Mouse (Mus musculus): ENCODE data around the gene Atp8b2.

The Atp8b2 gene

DNA sequence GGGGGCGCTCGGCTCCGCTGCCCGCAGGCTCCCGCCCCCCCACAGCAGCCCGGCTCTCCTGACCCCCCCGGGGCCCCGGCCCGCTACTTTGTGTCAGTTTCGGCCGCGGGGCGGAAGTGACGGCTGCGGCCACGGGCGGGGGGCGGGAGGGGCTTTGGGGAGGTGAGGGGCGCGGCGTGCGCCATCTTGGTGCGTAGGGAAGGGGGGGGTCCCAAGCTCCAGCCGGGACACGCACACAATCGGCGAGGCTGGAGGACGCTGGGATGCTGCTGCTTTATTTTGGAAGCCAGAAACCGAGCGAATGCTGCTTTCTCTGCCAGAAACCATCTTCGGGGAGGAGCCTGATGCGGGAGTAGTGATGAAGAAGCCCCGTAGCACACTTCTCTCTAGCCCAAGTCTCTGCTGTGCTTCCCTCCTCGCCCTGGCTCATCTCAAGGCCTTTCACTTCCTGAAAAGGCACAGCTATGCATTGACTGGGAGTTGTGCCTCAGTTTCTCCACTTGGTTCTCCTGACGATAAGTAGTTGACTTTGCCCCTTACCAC, at the start of gene Atp8b2:
TSS of gene Atp8b2 (minus strand) at position 288 of the 543 bp plus-strand sequence.
- peak; percentile 83 for DNase-seq (ENCODE audit: low read depth, low spot score)

DNA sequence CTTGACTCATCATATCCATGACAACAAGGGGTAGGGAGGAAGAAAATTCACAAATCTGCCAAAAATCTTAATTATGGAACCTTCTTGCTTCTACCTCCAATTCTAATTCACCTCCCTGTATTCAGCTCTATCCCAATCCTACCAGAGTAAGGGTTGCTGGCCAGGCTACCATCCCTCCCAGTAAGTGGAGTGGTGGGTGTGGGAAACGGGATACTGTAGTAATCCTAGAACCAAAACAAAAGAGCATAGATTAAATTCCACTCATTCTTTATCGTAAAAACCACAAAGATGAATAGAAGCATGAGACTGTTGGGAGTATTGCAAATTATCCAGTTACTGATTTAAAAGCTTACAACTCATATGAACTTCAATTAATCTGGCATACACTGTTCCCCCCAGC, 47.0 kb upstream of the Atp8b2 start:
- DNase-seq (ENCODE audit: low read depth, low spot score), result no peak

DNA sequence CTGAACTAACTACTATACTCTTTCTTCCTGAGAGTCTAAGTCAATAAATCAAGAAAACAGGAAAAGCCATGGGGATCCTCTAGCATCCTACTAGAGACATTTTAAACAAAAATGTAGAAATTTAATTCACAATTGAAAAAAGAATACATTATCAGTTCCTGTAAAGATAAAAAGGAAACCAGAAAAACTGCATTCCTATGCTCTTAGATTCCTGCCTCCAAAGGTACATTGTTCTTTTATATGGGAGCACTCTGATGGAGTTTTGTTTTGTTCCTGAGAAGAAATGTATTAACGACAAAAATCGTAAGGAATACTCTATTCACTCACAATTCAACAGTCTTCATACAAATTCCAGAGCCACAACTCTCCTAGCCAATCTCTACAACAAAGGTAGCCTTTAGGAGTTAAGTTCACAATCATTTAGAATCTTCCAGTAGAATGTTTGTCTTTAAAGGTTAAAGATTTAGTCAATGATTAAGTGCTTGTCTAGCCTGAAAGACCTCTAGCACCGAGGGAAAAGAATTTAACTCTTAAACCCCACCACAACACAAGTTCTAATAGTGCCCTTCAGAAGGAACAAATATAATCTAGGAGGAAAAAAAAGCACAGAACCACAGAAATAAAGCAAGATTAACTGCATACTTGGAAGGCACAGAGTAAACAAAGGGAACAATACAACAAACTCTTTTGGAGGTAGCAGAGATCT, 40.9 kb upstream of the Atp8b2 start:
- no peak for DNase-seq (ENCODE audit: low read depth, low spot score)

DNA sequence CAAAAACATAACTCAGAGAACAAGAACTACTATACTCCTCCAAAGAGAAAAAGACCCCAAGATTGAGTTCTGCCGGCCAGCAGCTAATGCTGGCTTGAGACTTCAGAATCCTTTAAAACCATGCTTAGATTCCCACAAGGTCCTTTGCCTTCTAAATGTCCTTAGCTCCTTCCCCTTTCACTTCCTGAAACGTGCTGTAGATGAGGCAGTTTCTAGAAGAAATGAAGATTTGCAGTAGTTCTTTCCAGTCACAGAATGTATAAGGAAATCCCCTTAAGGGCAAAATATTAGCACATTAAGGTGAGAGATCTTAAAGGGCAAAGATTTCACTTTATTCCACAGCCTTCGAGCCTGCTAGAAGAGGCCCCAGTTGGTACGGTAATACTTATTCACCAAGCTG, 36.5 kb upstream of the Atp8b2 start:
- no peak for DNase-seq (ENCODE audit: low read depth, low spot score)

DNA sequence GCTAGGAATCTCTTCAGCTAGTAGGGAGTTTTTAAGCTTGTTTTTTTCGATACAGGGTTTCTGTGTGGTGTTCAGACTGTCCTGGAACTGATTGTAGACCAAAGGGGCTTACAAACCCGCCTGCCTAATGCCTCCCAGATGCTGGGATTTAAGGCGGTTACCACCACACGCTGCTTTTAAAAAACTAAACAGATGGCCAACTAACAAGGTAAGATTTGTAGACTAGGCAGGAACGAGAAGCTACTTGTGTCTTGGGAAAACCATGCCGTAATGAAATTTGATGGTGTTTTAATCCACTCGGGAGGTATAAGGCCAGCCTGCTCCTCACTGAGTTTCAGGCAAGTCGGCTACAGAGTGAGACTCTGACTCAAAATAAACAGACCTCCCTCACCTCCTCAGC, 35.8 kb upstream of the Atp8b2 start:
- peak; percentile 61 for DNase-seq (ENCODE audit: low read depth, low spot score)

DNA sequence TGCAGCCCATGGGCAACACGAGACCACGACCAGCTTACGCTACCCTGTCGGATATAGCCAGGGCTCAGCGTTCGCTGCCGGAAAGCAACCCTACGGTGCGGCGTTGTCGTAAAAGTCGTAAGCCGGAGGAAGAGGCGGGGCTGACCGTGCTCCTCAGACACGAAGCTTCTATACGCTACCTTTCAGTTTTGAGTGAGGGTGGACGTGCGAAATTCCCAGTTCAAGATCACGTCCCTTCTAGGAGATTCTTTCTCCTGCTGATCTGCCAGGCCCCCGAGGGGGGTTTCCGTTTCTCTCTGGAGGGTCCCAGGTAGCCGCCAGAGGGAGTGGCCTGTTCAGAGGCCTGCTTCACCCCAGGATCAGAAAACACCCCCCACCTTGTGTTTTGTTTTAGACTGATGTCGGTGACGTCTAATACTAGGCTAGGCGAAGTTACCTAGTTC, 35.3 kb upstream of the Atp8b2 start, which contains the start of gene Hax1:
TSS of gene Hax1 (minus strand) at position 169 of the 443 bp plus-strand sequence.
- peak; percentile 97 for DNase-seq (ENCODE audit: low read depth, low spot score)

DNA sequence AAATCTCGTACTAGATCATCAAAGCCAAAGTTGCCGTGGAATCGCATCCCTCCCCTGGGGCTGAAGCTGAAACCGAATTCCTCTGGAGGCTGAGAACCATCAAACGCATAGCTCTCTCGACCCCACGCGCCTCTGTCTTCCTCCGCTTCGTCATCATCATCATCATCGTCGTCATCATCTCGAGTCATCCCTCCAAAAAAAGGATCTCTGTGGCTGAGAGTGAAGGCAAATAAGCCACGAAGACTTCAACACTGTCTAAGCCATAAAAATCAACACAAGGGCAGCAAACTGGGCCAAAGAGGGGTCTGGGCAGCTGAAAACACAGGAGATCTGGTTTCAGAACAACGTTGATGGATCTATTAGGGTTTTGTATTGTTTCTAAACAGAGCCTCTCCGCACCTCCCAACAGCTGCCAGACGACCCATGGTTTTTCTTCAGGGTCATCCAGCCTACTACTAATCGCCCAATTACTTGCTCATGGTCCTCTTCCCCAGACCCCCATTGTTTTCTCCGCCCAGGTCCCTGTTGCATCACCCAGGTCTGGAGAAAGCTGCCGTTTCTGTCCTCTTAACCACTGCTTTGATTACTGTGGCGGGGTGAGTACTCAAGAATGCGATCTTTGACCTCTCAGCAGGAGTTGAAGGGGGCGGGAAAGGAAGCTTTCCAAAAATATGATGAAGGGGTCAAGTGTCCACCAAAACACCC, 34.6 kb upstream of the Atp8b2 start:
- peak; percentile 63 for DNase-seq (ENCODE audit: low read depth, low spot score)

DNA sequence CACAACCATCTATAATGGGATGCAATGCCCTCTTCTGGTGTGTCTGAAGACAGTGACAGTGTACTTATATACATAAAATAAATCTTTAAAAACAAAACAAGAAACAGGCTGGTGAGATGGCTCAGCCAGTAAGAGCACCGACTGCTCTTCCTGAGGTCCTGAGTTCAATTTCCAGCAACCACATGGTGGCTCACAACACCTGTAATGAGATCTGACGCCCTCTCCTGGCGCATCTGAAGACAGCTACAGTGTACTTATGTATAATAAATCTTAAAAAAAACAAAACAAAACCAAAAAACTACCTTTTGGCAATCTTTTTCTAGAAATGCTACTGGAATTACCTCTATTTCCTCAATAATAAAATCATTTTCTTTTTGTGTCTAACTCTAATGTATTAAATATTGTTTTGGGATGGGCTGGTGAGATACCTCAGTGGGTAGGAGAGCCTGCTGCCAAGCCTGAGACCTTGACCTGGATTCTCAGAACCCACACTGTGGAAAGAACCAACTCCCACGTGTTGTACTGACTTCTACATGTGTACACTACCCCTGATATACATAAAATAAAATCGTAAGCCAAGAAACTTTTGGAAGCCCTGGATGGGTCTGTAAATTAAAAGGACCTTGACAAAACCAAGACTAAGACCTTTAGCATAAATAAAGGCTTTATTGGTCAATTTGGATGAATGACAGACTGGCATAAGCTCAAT, 31.7 kb upstream of the Atp8b2 start:
- DNase-seq (ENCODE audit: low read depth, low spot score), result no peak

DNA sequence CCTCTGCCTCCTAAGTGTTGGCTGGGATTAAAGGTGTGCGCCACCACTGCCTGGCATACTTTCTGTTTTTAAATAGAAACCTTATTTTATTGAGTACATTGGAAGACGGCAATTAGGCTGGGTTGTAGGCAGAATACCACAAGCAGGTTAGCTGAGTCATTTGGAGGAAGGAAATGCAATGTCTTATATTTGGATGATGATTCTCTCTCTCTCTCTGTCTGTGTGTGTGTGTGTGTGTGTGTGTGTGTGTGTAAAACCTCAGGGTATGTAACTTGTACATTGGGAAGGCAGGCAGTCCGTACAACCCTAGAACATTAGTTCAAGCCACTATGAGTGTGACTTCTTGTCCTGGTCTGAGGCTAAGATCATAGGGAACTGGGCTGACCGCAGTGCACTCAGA, 24.5 kb upstream of the Atp8b2 start:
- DNase-seq (ENCODE audit: low read depth, low spot score), result no peak

DNA sequence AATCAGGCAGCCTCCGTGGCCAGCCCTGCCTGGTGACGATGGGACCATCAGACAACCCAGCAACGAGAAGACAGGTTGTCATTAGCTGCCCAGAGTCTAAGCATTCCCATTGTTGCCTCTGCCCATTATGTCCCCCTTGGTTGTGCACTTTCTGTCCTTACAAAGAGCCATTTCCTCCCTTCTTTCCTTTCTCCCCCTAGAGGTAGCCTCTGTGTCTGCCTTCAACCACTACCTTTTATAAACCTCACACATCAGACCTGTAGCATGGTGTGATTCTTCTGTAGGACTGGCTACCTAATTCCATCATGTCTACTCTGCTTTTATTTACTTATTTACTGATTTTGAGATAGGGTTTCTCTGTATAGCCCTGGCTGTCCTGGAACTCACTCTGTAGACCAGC, 23.9 kb upstream of the Atp8b2 start:
- DNase-seq (ENCODE audit: low read depth, low spot score), result no peak

DNA sequence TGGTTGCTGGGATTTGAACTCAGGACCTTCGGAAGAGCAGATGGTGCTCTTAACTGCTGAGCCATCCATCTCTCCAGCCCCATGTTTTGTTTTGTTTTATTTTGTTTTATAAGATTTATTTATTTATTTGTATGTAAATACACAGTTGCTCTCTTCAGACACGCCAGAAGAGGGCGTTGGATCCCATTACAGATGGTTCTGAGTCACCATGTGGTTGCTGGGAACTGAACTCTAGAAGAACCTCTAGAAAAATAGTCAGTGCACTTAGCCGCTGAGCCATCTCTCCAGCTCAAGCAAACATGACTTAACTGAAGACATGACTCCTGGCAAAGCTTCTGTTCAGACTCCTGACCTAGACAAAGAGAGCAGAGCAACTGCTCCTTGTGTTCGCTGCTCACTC, 19.1 kb upstream of the Atp8b2 start:
- DNase-seq (ENCODE audit: low read depth, low spot score), result no peak

DNA sequence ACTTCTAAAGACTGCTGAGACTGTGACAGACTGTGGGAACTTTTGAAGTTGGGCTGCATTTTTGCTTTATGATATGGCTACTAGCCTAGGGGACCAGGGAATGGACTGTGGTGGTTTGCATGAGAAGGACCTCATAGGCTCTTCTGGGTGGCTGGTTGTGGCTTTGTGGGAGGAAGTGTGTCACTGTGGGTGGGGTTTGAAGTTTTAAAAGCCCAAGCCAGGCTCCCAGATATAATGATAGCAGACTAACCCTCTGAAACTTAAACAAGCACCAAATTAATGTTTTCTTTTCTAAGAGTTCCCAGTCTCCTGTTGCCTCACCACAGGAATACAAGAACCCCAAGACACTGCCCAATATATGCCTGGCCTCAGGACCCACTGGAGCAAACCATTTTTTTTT, 13.6 kb upstream of the Atp8b2 start:
- no peak for DNase-seq (ENCODE audit: low read depth, low spot score)

DNA sequence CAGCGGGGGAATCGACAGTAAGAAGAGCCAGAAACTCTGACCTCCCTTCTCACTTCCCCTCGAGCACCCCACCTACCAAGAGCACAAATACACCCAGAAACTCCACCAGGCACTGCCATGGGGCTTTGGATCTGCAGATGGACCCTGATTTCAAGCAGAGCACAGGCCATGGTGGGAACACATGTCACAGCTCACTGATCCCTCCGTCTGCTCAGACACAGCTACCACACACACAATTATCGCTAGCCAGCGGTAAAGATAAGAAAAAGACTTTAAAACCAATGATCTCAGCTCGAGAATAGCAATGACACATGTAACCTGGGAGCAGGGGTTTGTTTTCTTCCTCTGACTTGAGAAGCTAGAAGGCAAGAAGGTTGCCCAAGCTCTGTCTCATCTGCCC, 5.2 kb upstream of the Atp8b2 start:
- no peak for DNase-seq (ENCODE audit: low read depth, low spot score)

DNA sequence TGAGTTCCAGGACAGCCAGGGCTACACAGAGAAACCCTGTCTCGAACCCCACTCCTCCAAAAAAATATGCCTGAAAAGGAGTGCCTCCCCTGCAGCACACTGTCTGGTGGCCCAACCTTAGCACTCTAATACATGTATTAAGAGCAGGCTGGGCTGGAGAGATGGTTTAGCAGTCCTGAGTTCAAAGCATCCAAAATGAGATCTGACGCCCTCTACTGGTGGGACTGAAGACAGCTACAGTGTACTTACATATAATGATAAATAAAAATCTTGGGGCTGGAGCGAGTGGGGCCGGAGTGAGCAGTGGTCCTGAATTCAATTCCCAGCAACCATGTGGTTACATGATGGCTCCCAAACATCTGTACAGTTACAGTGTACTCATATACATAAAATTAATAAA, 3.6 kb upstream of the Atp8b2 start:
- peak; percentile 50 for DNase-seq (ENCODE audit: low read depth, low spot score)

DNA sequence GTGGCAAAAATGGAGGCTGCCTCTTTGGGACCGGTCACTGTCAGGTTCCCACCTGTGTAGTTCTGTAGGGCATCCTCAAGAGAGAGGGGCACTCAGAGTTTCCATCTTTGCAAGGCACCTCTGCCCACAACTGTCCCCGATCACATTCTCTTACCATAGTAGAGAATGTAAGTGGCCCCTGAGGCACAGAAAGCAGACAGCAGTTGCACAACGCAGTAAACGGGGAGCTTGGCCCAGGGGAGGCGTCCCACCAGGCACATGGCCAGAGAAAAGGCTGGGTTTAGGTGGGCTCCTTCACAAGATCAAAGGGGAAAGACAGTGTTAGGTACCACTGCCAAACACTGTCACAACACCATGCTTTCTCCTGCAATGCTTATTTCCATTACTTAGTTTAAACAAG, 2.7 kb upstream of the Atp8b2 start:
- no peak for DNase-seq (ENCODE audit: low read depth, low spot score)

DNA sequence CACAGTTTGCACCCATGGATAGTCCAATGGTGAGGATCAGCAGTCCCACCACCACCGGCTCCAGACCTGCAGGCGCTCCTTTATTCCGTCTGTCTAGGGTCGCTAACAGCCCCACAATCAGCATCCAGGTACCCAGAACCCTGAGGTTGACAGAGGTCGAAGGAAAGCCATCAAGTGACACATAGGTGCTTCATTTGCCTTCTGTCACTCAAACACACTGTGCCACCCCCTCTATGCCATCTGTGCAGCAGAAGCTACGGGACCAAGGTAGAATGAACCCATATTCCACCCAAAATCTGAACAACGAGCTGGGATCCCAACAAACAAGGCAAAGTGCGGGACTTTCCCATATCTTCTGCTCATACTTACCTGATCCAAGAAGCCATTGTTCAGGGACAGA, 2.2 kb upstream of the Atp8b2 start:
- no peak for DNase-seq (ENCODE audit: low read depth, low spot score)

DNA sequence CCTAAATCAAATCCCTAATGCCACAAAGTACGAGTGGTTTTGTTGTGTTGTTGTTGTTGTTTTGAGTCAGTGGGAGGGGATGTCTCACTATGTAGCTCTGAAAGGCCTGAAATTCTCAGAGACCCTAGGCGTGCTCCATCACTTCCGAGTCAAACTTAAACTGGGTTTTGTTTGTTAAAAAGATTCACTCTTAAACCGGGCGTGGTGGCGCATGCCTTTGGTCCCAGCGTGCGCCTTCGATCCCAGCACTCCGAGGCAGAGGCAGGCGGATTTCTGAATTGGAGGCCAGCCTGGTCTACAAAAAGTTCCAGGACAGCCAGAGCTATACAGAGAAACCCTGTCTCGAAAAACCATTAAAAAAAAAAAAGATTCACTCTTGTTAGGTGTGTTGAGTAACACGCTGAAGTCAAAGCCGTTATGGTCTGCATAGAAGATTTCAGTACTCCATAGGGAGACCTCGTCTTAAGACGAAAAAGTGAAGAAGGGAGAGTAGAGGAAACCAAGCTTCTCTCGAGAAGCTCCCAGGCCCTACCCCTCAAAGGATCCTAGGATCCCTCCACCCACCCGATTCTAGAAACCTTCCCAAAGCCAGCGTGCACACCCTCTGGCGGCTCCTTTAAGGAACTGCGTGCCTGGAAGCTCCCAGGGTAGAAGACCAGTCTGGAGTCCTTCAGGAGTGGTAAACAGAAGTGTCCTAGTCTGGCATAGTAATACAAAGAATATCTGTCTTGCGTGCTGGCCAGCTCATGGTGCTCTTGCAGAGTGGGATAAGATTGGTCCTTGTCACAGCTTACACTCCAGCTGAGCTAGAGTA, 825 bp upstream of the Atp8b2 start:
- peak; percentile 80 for DNase-seq (ENCODE audit: low read depth, low spot score)

DNA sequence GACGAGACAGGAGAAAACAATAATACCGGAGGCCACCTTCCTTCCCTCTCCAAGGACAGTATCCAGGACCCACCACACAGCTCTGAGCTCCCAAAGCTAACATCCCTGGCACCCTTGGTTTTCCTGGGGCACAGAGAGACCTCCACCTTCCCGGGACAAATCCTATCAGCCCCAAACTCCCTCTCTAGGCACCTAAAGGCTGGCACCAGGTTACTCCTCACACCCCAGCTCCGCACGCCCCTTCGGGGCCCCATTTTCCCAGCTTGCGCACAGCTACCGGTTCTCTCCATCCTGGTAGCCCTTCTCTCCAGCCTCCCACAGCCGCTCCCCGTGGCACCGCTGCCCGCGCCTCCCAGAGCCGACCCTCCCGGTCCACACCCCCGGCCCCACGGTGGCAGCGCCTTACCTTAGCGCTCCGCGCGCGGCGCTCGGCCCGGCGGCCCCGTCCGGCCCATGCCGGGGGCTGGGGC, 522 bp downstream of the Atp8b2 start:
- no peak for DNase-seq (ENCODE audit: low read depth, low spot score)

DNA sequence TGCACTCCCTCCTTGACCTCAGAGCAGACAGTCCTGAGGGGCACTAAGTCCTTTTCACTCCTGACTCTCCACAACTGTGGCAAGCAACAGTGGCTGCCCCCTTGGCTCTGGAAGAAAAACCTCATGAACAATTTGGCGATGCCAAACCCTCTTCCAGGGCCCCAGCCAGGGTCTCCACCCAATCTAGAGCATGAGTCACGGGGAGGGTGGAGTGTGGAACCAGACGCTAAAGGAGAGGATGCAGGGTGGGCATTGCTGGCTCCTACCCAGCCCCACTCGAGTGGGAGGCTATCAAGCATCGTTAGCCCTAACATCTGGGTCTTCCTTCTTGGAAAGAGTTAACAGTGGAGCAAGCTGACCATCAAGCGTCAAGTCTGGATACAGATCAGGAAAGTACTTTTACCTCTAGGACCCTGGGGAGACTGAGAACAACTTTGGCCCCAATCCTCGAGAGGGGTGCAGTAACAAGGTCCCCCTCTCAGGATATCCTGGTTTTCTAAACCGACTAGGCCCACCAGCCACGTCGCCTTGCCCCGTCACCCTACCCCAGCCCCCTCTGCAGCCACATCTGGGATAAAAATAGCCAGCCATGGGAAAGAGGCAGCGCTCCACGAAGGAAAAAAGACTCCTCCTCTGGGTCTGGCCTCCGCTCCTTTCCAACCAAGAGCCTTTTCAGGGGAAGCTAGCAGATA, 1.1 kb downstream of the Atp8b2 start:
- DNase-seq (ENCODE audit: low read depth, low spot score), result no peak

DNA sequence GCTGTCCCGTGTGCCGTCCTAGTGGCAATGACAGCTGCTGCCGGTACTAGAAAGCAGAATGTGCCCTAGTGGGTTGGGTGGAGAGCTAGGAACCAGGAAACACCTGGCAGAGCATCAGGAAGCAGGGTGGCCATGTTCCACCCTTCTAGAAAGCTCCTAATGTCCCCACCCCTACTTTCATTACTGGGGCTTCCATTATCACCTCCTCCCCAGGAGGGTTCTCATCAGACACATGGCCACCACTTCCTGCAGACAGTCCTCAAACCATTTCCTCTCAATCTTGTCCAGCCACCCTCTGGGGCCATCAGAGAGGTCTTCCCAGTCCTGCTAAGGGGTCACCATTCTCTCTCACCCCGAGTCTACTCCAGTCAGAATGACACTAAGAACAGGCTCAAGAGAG, 1.9 kb downstream of the Atp8b2 start:
- DNase-seq (ENCODE audit: low read depth, low spot score), result no peak

DNA sequence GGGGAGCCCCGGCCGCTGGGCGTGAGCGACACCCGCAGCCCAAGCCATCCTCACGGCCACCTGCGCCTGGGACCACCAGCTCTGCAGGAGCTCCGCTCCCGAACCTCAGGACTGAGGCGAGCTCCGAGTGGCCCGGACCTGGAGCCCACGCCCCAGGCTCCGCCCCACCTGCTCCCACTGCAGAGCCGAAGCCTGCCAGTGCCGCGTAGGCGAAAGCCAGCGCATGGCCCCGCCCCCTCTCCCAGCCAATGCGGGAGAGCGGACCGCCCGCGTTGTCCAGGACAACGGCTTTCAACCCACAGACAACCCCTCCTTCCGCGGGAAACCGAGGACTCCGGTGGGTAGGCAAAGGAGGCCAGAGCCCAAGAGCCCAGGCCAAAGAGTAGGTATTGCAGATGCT, 2.8 kb downstream of the Atp8b2 start:
- peak; percentile 92 for DNase-seq (ENCODE audit: low read depth, low spot score)
